28 mouse cellular contexts compared by ENCODE assay signal in genomic region chr8:57443289-57443688, GRCm38 (mm10). TPM values are rescaled to one million over a fixed set of nuclear protein-coding genes. Genes with fewer than 3 reads are reported as not detected.
"Had no signal": no experiment of that assay in that cellular context is flagged by ENCODE, and none has a peak within 500 bp of the region (broad histone marks: within the 10 kb centered on the region; RNA-seq: fewer than 3 reads in every experiment).

No protein-coding gene starts in this region.

- H3K9me3 ChIP-seq: heart, embryonic 13.5 days; heart, embryonic 15.5 days; hindbrain, embryonic 13.5 days; hindbrain, embryonic 15.5 days; limb, embryonic 10.5 days; limb, embryonic 12.5 days; liver, embryonic 13.5 days had no signal

- H3K4me2 ChIP-seq: heart, embryonic 11.5 days; heart, embryonic 13.5 days; heart, embryonic 15.5 days; hindbrain, embryonic 13.5 days; hindbrain, embryonic 15.5 days; limb, embryonic 12.5 days; liver, embryonic 11.5 days; liver, embryonic 13.5 days had no signal

- H3K9ac ChIP-seq: heart, embryonic 13.5 days; heart, embryonic 15.5 days; hindbrain, embryonic 13.5 days; hindbrain, embryonic 15.5 days; limb, embryonic 12.5 days; liver, embryonic 13.5 days had no signal

- H3K27me3 ChIP-seq: heart, embryonic 13.5 days; heart, embryonic 15.5 days; hindbrain, embryonic 13.5 days; hindbrain, embryonic 15.5 days; limb, embryonic 12.5 days; liver, embryonic 13.5 days had no signal

- DNase-seq: gastrocnemius, adult 2 months; gastrocnemius, postnatal 10 days; gastrocnemius, postnatal 25 days; heart, adult 11 months; heart, adult 2 months; heart, postnatal 14 days; heart, postnatal 36 days; kidney, adult 18-20 months; kidney, adult 8-10 months; kidney, postnatal 10 days; kidney, postnatal 25 days; kidney, postnatal 4 days; liver; liver, embryonic 13.5 days had no signal

- H3K4me3 ChIP-seq: gastrocnemius, adult 2 months; heart, adult 2 months; heart, embryonic 13.5 days; heart, embryonic 15.5 days; hindbrain, embryonic 13.5 days; hindbrain, embryonic 15.5 days; layer of hippocampus, adult 2 months; left cerebral cortex, adult 2 months; limb, embryonic 10.5 days; limb, embryonic 12.5 days; liver, embryonic 13.5 days had no signal

- ATAC-seq: hindbrain, postnatal 0 days had no signal

- H3K27ac ChIP-seq: gastrocnemius, adult 2 months; heart, adult 2 months; heart, embryonic 13.5 days; heart, embryonic 15.5 days; hindbrain, embryonic 13.5 days; hindbrain, embryonic 15.5 days; hindbrain, postnatal 0 days; layer of hippocampus, adult 2 months; left cerebral cortex, adult 2 months; limb, embryonic 10.5 days; limb, embryonic 12.5 days; liver, embryonic 13.5 days had no signal

- H3K4me1 ChIP-seq: heart, embryonic 13.5 days; heart, embryonic 15.5 days; hindbrain, embryonic 13.5 days; hindbrain, embryonic 15.5 days; limb, embryonic 10.5 days; limb, embryonic 12.5 days; liver, embryonic 13.5 days had no signal

- H3K36me3 ChIP-seq: heart, embryonic 13.5 days; heart, embryonic 15.5 days; hindbrain, embryonic 13.5 days; hindbrain, embryonic 15.5 days; limb, embryonic 10.5 days; limb, embryonic 12.5 days; liver, embryonic 13.5 days had no signal

RNA-seq across cellular contexts. Expression of gene Scrg1, which starts 12.4 kb away (rescaled TPM):
- total RNA-seq: gastrocnemius, adult 2 months; gastrocnemius, postnatal 10 days; gastrocnemius, postnatal 25 days; heart, adult 2 months; heart, postnatal 36 days; hematopoietic stem cell, adult 5-6 weeks had no signal
- polyA plus RNA-seq: kidney, embryonic 14.5 days; kidney, embryonic 16.5 days; limb, embryonic 10.5 days; liver, embryonic 11.5 days had no signal
